9 mouse cellular contexts compared by ENCODE assay signal in genomic region chr6:144343338-144343737, GRCm38 (mm10).
DNase-seq lines count a peak whose midpoint lies in the region; ATAC-seq and TF ChIP-seq lines count a peak whose summit lies in the region.
"Had no signal": no experiment of that assay in that cellular context is flagged by ENCODE, and none has a peak within 500 bp of the region (broad histone marks: within the 10 kb centered on the region; RNA-seq: fewer than 3 reads in every experiment).

No protein-coding gene starts in this region.

- H3K4me3 ChIP-seq in kidney, adult 2 months (ENCODE audit: insufficient read depth, low read depth, low read length) = no peak overlapping the region
- H3K4me3 ChIP-seq: embryonic facial prominence, embryonic 12.5 days; kidney, embryonic 15.5 days had no signal

- 0 out of 2 replicates have a peak, but pooled peaks have one; percentile 31 for ATAC-seq in cerebellum, adult (ENCODE audit: insufficient number of reproducible peaks, low FRiP score, low TSS enrichment)

- no peaks in the 10 kb centered on the region for H3K27me3 ChIP-seq in kidney, adult 2 months (replicated peaks; ENCODE audit: control insufficient read depth, insufficient read depth, low read length)
- H3K27me3 ChIP-seq: embryonic facial prominence, embryonic 12.5 days; kidney, embryonic 15.5 days had no signal

- no peak for TF ChIP-seq POLR2A in kidney, adult 2 months (IDR thresholded peaks at IDR 0.05; ENCODE audit: low read depth, low read length)

- no peak for TF ChIP-seq CTCF in kidney, adult 2 months (conservative IDR thresholded peaks at IDR 0.05; ENCODE audit: insufficient read depth, insufficient read length, low read depth, low read length)

- DNase-seq in kidney, adult 2 months = peak; percentile 2
- DNase-seq in kidney, adult 11 months = no peak
- DNase-seq in cerebellum, adult 8-10 months = peak; percentile 6
- peak; percentile 55 to 59 for DNase-seq in layer of hippocampus, postnatal 10 days (ENCODE audit: low spot score in 2 of 2)
- no peak for DNase-seq in thymus, postnatal 0 days (ENCODE audit: low spot score)
- no peak for DNase-seq in natural killer cell, adult 2 months (ENCODE audit: low spot score in 2 of 2)

- no peaks in the 10 kb centered on the region for H3K36me3 ChIP-seq in kidney, adult 2 months (ENCODE audit: control insufficient read depth, insufficient read depth, low read length)
- H3K36me3 ChIP-seq: embryonic facial prominence, embryonic 12.5 days; kidney, embryonic 15.5 days had no signal

- H3K27ac ChIP-seq in kidney, adult 2 months (ENCODE audit: insufficient read depth, low read depth, low read length) = no peak overlapping the region
- H3K27ac ChIP-seq: embryonic facial prominence, embryonic 12.5 days; kidney, embryonic 15.5 days had no signal

- H3K4me1 ChIP-seq in kidney, adult 2 months (ENCODE audit: control insufficient read depth, insufficient read depth, low read length) = no peaks in the 10 kb centered on the region
- H3K4me1 ChIP-seq: embryonic facial prominence, embryonic 12.5 days; kidney, embryonic 15.5 days had no signal

- WGBS in kidney, adult 2 months = 78% methylated on average over 11 of the region's 11 CpGs

Comparison
In these comparisons a context has a peak if more than half of its experiments do, and no peak if none do; other contexts are left out.
1. DNase-seq: peak in kidney, adult 2 months (single experiment), cerebellum, adult 8-10 months (single experiment) and layer of hippocampus, postnatal 10 days (2 of 2); none in kidney, adult 11 months (single experiment), thymus, postnatal 0 days (single experiment) and natural killer cell, adult 2 months (0 of 2).